Mouse (Mus musculus) midbrain, embryonic 10.5 days (tissue): ENCODE data around the gene Mras. TPM values are rescaled to one million over a fixed set of nuclear protein-coding genes. Genes with fewer than 3 reads are reported as not detected.

Source experiments
- DNase-seq: peaks from one replicate; pipeline ENCODE4 v3.0.0-alpha.2; 2017; ENCODE audit warnings: low spot score
- H3K27ac ChIP-seq: fragments of 300-500 bp; sonication (generic); replicated peaks from 2 replicates; pipeline ENCODE4 v1.5.1; 2016; ENCODE audit warnings: mild to moderate bottlenecking
- H3K27me3 ChIP-seq: fragments of 300-500 bp; sonication (generic); 2 replicates; pipeline ENCODE4 v1.6.1; 2016; ENCODE audit warnings: low read depth, mild to moderate bottlenecking; ENCODE audit not compliant: poor library complexity, severe bottlenecking
- H3K36me3 ChIP-seq: fragments of 300-500 bp; sonication (generic); 2 replicates; pipeline ENCODE4 v1.6.1; 2016; ENCODE audit warnings: mild to moderate bottlenecking, moderate library complexity
- H3K4me1 ChIP-seq: fragments of 300-500 bp; sonication (generic); 2 replicates; pipeline ENCODE4 v1.6.1; 2016
- H3K4me3 ChIP-seq: fragments of 300-500 bp; sonication (generic); 2 replicates; pipeline ENCODE4 v1.5.1; 2016; ENCODE audit warnings: mild to moderate bottlenecking, moderate library complexity
- H3K9me3 ChIP-seq: fragments of 300-500 bp; sonication (generic); replicated peaks from 2 replicates; pipeline ENCODE4 v1.6.1; 2016; ENCODE audit warnings: mild to moderate bottlenecking
- WGBS: fragments of 180-500 bp; shearing (Covaris S2); methylation state at CpG from one replicate; pipeline ENCODE4 v1.1.7; 2016; 5-methylcytosine and 5-hydroxymethylcytosine counted together
- polyA plus RNA-seq: library from polyadenylated mRNA; unstranded; fragments of >200 nt; fragmentation: Nextera tagmentation; extraction: Ambion mirVana; gene quantifications from 2 replicates; pipeline ENCODE4 v1.2.1, GENCODE M21; 2016

Mras gene
- polyA plus RNA-seq, 1 experiment from 2014 or later = 8.0 TPM

- Histone ChIP-seq H3K27ac (no peak overlapping the region), H3K27me3 (no peaks in the 10 kb centered on the region), H3K36me3 (no peaks in the 10 kb centered on the region), H3K4me1 (peaks cover 42% of the 10 kb centered on the region), H3K4me3 (no peak overlapping the region), H3K9me3 (no peaks in the 10 kb centered on the region)
- no peak for DNase-seq
- 66% methylated on average over 3 of the region's 3 CpGs for WGBS
Observed at GRCm38 (mm10) chr9:99421914-99422313, 15.3 kb downstream of the Mras start.

DNA sequence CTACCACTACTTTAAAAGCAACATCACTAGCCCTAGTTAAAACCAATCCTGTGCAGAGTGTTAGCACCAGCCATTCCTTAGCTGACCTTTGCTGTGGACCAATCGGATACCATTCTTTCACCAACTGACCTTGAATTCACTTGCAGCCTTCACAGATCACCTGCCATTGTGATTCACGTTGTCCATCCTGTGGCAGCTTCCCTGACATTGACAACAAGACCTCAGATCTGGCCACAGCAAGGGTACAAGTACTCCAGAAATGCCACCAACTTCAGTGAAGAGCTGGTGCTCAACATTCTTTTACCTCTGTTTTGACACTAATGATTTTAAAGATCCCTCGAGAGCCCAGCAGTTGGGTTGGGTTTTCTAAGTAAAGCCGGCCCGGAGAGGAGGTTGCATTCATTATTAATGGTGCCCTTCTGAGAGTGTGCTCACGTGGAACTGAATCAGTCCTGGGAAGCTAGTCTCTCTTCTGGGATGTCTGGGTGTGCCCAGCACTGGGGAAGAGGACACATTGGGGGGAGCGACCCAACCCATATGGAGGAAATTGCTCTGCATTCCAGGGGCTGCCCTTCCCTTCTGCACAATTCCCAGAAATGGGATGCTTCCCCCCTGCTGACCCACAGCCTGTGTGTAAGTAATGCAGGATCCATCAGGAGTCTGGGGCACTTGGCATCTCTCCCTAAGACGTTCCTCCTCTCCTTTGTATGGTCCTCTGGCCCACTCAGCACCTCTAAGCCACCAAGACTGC lies 17.1 kb downstream of the Mras start:
- WGBS = 84% methylated on average over 8 of the region's 8 CpGs
- DNase-seq = no peak
- peaks cover 45% of the 10 kb centered on the region for H3K4me1 ChIP-seq
- no peak overlapping the region for H3K4me3 ChIP-seq
- no peaks in the 10 kb centered on the region for H3K27me3 ChIP-seq
- H3K9me3 ChIP-seq = no peaks in the 10 kb centered on the region
- no peak overlapping the region for H3K27ac ChIP-seq
- no peaks in the 10 kb centered on the region for H3K36me3 ChIP-seq

- Histone ChIP-seq H3K27me3 (no peaks in the 10 kb centered on the region), H3K4me3 (no peak overlapping the region), H3K36me3 (no peaks in the 10 kb centered on the region), H3K27ac (no peak overlapping the region), H3K9me3 (no peaks in the 10 kb centered on the region), H3K4me1 (peaks cover 34% of the 10 kb centered on the region)
- no peak for DNase-seq
- WGBS = 76% methylated on average over 5 of the region's 5 CpGs
Observed at GRCm38 (mm10) chr9:99418377-99418776, 18.8 kb downstream of the Mras start.

- Histone ChIP-seq H3K9me3 (no peaks in the 10 kb centered on the region), H3K27me3 (no peaks in the 10 kb centered on the region), H3K4me3 (no peak overlapping the region), H3K27ac (0 out of 2 replicates have a peak overlapping the region, but pooled peaks have one; percentile 6), H3K4me1 (peaks cover 28% of the 10 kb centered on the region), H3K36me3 (no peaks in the 10 kb centered on the region)
- DNase-seq = no peak
- 83% methylated on average over 4 of the region's 4 CpGs for WGBS
Observed at GRCm38 (mm10) chr9:99417288-99417846, 19.8 kb downstream of the Mras start.

GRCm38 (mm10) chr9:99416809-99417208 lies 20.4 kb downstream of the Mras start:
- no peaks in the 10 kb centered on the region for H3K9me3 ChIP-seq
- no peaks in the 10 kb centered on the region for H3K27me3 ChIP-seq
- DNase-seq = no peak
- H3K4me1 ChIP-seq = peaks cover 28% of the 10 kb centered on the region
- 0 out of 2 replicates have a peak overlapping the region, but pooled peaks have one; percentile 6 for H3K27ac ChIP-seq
- H3K36me3 ChIP-seq = no peaks in the 10 kb centered on the region
- H3K4me3 ChIP-seq = no peak overlapping the region
- WGBS = 91% methylated on average over 3 of the region's 3 CpGs

DNA sequence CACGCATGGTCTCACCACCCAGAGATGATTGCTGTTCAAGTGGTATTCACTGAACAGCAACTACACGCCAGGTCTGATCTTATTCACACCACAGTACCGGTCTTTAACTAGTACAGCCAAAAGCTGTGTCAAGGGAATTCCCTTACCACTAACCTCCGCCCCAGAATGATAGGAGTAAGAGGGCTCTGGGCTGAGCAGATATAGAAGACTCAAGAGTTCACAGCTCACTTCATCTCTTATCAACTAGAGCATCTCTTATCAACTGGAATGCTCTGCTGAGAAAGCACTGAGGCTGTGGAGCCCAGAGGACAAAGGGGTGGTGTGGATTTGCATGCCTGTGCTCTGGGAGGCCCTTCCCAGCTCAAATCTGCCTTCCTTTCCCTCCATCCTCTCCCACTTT lies 25.4 kb downstream of the Mras start:
- Histone ChIP-seq H3K9me3 (no peaks in the 10 kb centered on the region), H3K4me3 (no peak overlapping the region), H3K36me3 (no peaks in the 10 kb centered on the region), H3K4me1 (peaks cover 12% of the 10 kb centered on the region), H3K27ac (no peak overlapping the region), H3K27me3 (no peaks in the 10 kb centered on the region)
- 90% methylated on average over 4 of the region's 4 CpGs for WGBS
- DNase-seq = no peak

- H3K36me3 ChIP-seq = no peaks in the 10 kb centered on the region
- 89% methylated on average over 5 of the region's 5 CpGs for WGBS
Observed at GRCm38 (mm10) chr9:99411093-99411492, 26.1 kb downstream of the Mras start.

DNA sequence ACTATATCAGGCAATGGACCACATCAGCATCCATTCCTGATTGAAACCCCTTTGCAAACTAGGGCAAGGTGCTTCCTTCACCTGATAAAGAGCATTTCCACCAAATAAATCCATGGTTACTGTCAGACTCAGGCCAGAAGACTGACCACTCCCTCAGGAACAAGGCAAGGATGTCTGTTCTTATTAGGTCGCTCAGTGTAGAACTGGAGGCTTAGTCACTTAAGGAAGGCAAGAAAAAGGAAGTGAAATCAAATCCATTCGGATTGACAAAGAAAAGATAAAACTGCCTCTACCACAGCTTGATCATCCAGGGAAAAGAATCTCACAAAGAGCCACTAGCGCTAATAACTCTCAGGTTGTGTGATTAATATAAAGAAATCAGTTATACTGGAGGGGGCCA lies 27.9 kb downstream of the Mras start:
- WGBS = 86% methylated on average over 3 of the region's 3 CpGs
- DNase-seq = no peak
- Histone ChIP-seq H3K36me3 (no peaks in the 10 kb centered on the region), H3K27me3 (no peaks in the 10 kb centered on the region), H3K4me3 (no peak overlapping the region), H3K9me3 (no peaks in the 10 kb centered on the region), H3K4me1 (peaks cover 4% of the 10 kb centered on the region; the same call in 1 of the 2 replicates), H3K27ac (no peak overlapping the region)

More at GRCm38 (mm10) chr9:99411093-99411492, 26.1 kb downstream of the Mras start:
- Histone ChIP-seq H3K4me3 (no peak overlapping the region), H3K27ac (no peak overlapping the region), H3K4me1 (peaks cover 7% of the 10 kb centered on the region; the same call in 1 of the 2 replicates), H3K9me3 (no peaks in the 10 kb centered on the region), H3K27me3 (no peaks in the 10 kb centered on the region)
- no peak for DNase-seq

GRCm38 (mm10) chr9:99401288-99401974 lies 35.8 kb downstream of the Mras start:
- H3K4me1 ChIP-seq = no peaks in the 10 kb centered on the region
- 90% methylated on average over 9 of the region's 9 CpGs for WGBS
- H3K27ac ChIP-seq = no peak overlapping the region
- H3K36me3 ChIP-seq = no peaks in the 10 kb centered on the region
- DNase-seq = no peak
- H3K27me3 ChIP-seq = no peaks in the 10 kb centered on the region
- no peaks in the 10 kb centered on the region for H3K9me3 ChIP-seq
- H3K4me3 ChIP-seq = no peak overlapping the region

DNA sequence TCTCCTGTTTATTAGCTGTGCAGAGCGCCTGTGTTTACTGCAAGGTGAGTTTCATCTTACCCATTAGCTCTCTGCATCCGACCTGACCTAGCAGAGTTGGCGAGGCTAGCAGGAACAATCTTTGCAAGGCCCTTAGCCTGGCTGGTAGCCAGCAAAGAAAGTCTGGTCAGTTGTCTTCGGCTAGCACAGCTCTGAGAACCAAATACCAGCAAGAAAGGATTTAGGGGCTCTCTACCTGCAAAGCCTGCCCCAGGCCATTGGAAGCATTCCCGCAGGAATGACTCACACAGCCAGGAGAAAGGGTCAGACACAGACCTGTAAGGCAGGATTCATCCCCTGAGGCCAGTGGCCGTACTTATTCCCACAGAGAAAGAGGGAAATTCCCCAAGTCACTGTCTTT lies 36.4 kb downstream of the Mras start:
- Histone ChIP-seq H3K27ac (no peak overlapping the region), H3K36me3 (no peaks in the 10 kb centered on the region), H3K9me3 (no peaks in the 10 kb centered on the region), H3K4me3 (no peak overlapping the region), H3K27me3 (no peaks in the 10 kb centered on the region), H3K4me1 (no peaks in the 10 kb centered on the region)
- DNase-seq = no peak
- WGBS = 86% methylated on average over 6 of the region's 6 CpGs

- H3K4me1 ChIP-seq = peaks cover 5% of the 10 kb centered on the region; the same call in 1 of the 2 replicates
- H3K9me3 ChIP-seq = no peaks in the 10 kb centered on the region
- no peak overlapping the region for H3K27ac ChIP-seq
- H3K36me3 ChIP-seq = peaks cover 10% of the 10 kb centered on the region
- no peak overlapping the region for H3K4me3 ChIP-seq
- DNase-seq = no peak
- 84% methylated on average over 13 of the region's 13 CpGs for WGBS
- no peaks in the 10 kb centered on the region for H3K27me3 ChIP-seq
Observed at GRCm38 (mm10) chr9:99397056-99397815, 39.9 kb downstream of the Mras start.

- Histone ChIP-seq H3K4me1 (peaks cover 5% of the 10 kb centered on the region; the same call in 1 of the 2 replicates), H3K36me3 (peaks cover 12% of the 10 kb centered on the region), H3K9me3 (no peaks in the 10 kb centered on the region), H3K27ac (no peak overlapping the region), H3K27me3 (0 out of 2 replicates have a peak, but pooled peaks cover 4% of the 10 kb centered on the region), H3K4me3 (no peak overlapping the region)
- DNase-seq = no peak
- WGBS = 80% methylated on average over 11 of the region's 11 CpGs
Observed at GRCm38 (mm10) chr9:99394366-99394765, 42.8 kb downstream of the Mras start.
